Mouse (Mus musculus) myocyte (in vitro differentiated cells): ENCODE data around the gene Dda1.

Experiments
- MAX ChIP-seq: IDR thresholded peaks from one replicate; pipeline ENCODE4 v1.6.1; 2011; ENCODE audit warnings: low read depth, mild to moderate bottlenecking, control low read depth
- POLR2A ChIP-seq: IDR thresholded peaks from one replicate; pipeline ENCODE4 v1.6.1; 2011; ENCODE audit warnings: low read depth, mild to moderate bottlenecking, control low read depth, moderate library complexity; ENCODE audit not compliant: insufficient read length
- USF1 ChIP-seq: IDR thresholded peaks from one replicate; pipeline ENCODE4 v1.6.1; 2011; ENCODE audit warnings: low read depth, mild to moderate bottlenecking, control low read depth, moderate library complexity

GRCm38 (mm10) chr8:71516786-71517185 is 47.8 kb downstream of the Dda1 start:
- TF ChIP-seq MAX (no peak), POLR2A (no peak), USF1 (no peak)
